Mouse (Mus musculus): ENCODE measurements at regions not wholly inside any gene's neighbourhood (a gene's known extent, or its start where the extent isn't known, plus 50 kb on each side); places are given as distances from the start of the nearest gene placed in this dataset.

- H3K36me3 ChIP-seq (ENCODE audit: control insufficient read depth, insufficient read depth, low read length) = no peaks in the 10 kb centered on the region
- ATAC-seq (ENCODE audit: low FRiP score) = peak; percentile 68
- no peaks in the 10 kb centered on the region for H3K27me3 ChIP-seq (ENCODE audit: control insufficient read depth, insufficient read depth, low read length)
- H3K9me3 ChIP-seq (ENCODE audit: control insufficient read depth, low read length) = no peaks in the 10 kb centered on the region
- peak; percentile 12 for DNase-seq (ENCODE audit: low spot score)
- no peaks in the 10 kb centered on the region for H3K4me1 ChIP-seq (replicated peaks; ENCODE audit: control insufficient read depth, insufficient read depth, low read length)
- H3K9ac ChIP-seq (ENCODE audit: low read depth, low read length) = no peak overlapping the region
- H3K27ac ChIP-seq (ENCODE audit: low read depth, low read length) = no peak overlapping the region
- 39% methylated on average over 20 of the region's 20 CpGs for WGBS
- H3K4me2 ChIP-seq (replicated peaks; ENCODE audit: low read depth, low read length) = peak overlapping the region; percentile 9; the same call in 1 of the 2 replicates
- H3K4me3 ChIP-seq (ENCODE audit: low read depth, low read length) = no peak overlapping the region
These were observed 234.0 kb upstream of the Rsrc1 start for GRCm38 (mm10) chr3:66747073-66747710.

- no peak for ATAC-seq (ENCODE audit: low FRiP score)
These were observed 223.0 kb upstream of the Rsrc1 start for GRCm38 (mm10) chr3:66758141-66758540.

GRCm38 (mm10) chr3:66759841-66760240, 221.3 kb upstream of the Rsrc1 start:
- ATAC-seq (ENCODE audit: low FRiP score) (no peak), DNase-seq (ENCODE audit: low spot score) (no peak)
- H3K4me3 ChIP-seq (ENCODE audit: low read depth, low read length) = no peak overlapping the region
- H3K27me3 ChIP-seq (ENCODE audit: control insufficient read depth, insufficient read depth, low read length) = no peaks in the 10 kb centered on the region
- no peaks in the 10 kb centered on the region for H3K9me3 ChIP-seq (ENCODE audit: control insufficient read depth, low read length)
- H3K4me1 ChIP-seq (replicated peaks; ENCODE audit: control insufficient read depth, insufficient read depth, low read length) = no peaks in the 10 kb centered on the region
- H3K4me2 ChIP-seq (replicated peaks; ENCODE audit: low read depth, low read length) = no peak overlapping the region
- no peak overlapping the region for H3K27ac ChIP-seq (ENCODE audit: low read depth, low read length)
- 86% methylated on average over 4 of the region's 4 CpGs for WGBS
- H3K36me3 ChIP-seq (ENCODE audit: control insufficient read depth, insufficient read depth, low read length) = no peaks in the 10 kb centered on the region
- H3K9ac ChIP-seq (ENCODE audit: low read depth, low read length) = no peak overlapping the region

More at GRCm38 (mm10) chr3:66758141-66758540, 223.0 kb upstream of the Rsrc1 start:
- no peak for DNase-seq (ENCODE audit: low spot score)
- H3K27ac ChIP-seq (ENCODE audit: low read depth, low read length) = no peak overlapping the region
- H3K4me1 ChIP-seq (replicated peaks; ENCODE audit: control insufficient read depth, insufficient read depth, low read length) = no peaks in the 10 kb centered on the region
- H3K36me3 ChIP-seq (ENCODE audit: control insufficient read depth, insufficient read depth, low read length) = no peaks in the 10 kb centered on the region
- no peak overlapping the region for H3K4me2 ChIP-seq (replicated peaks; ENCODE audit: low read depth, low read length)
- H3K27me3 ChIP-seq (ENCODE audit: control insufficient read depth, insufficient read depth, low read length) = no peaks in the 10 kb centered on the region
- H3K4me3 ChIP-seq (ENCODE audit: low read depth, low read length) = no peak overlapping the region
- 89% methylated on average over 3 of the region's 3 CpGs for WGBS
- no peaks in the 10 kb centered on the region for H3K9me3 ChIP-seq (ENCODE audit: control insufficient read depth, low read length)
- H3K9ac ChIP-seq (ENCODE audit: low read depth, low read length) = no peak overlapping the region

GRCm38 (mm10) chr3:66762446-66762845, 218.7 kb upstream of the Rsrc1 start:
- WGBS = 94% methylated on average over 3 of the region's 3 CpGs
- Histone ChIP-seq H3K4me2 (replicated peaks; ENCODE audit: low read depth, low read length) (no peak overlapping the region), H3K27ac (ENCODE audit: low read depth, low read length) (no peak overlapping the region), H3K27me3 (ENCODE audit: control insufficient read depth, insufficient read depth, low read length) (no peaks in the 10 kb centered on the region), H3K4me3 (ENCODE audit: low read depth, low read length) (no peak overlapping the region), H3K9me3 (ENCODE audit: control insufficient read depth, low read length) (no peaks in the 10 kb centered on the region), H3K36me3 (ENCODE audit: control insufficient read depth, insufficient read depth, low read length) (no peaks in the 10 kb centered on the region), H3K4me1 (replicated peaks; ENCODE audit: control insufficient read depth, insufficient read depth, low read length) (no peaks in the 10 kb centered on the region), H3K9ac (ENCODE audit: low read depth, low read length) (no peak overlapping the region)
- no peak for ATAC-seq (ENCODE audit: low FRiP score)
- DNase-seq (ENCODE audit: low spot score) = no peak

- ATAC-seq (ENCODE audit: low FRiP score) = peak; percentile 77
These were observed 183.7 kb upstream of the Rsrc1 start for GRCm38 (mm10) chr3:66797351-66798010.

GRCm38 (mm10) chr3:66798292-66798691, 182.9 kb upstream of the Rsrc1 start:
- WGBS = 88% methylated on average over 5 of the region's 5 CpGs

More at GRCm38 (mm10) chr3:66797351-66798010, 183.7 kb upstream of the Rsrc1 start:
- Histone ChIP-seq H3K4me1 (replicated peaks; ENCODE audit: control insufficient read depth, insufficient read depth, low read length) (no peaks in the 10 kb centered on the region), H3K4me3 (ENCODE audit: low read depth, low read length) (no peak overlapping the region), H3K27me3 (ENCODE audit: control insufficient read depth, insufficient read depth, low read length) (no peaks in the 10 kb centered on the region), H3K27ac (ENCODE audit: low read depth, low read length) (no peak overlapping the region), H3K9ac (ENCODE audit: low read depth, low read length) (no peak overlapping the region), H3K4me2 (replicated peaks; ENCODE audit: low read depth, low read length) (no peak overlapping the region), H3K9me3 (ENCODE audit: control insufficient read depth, low read length) (no peaks in the 10 kb centered on the region), H3K36me3 (ENCODE audit: control insufficient read depth, insufficient read depth, low read length) (no peaks in the 10 kb centered on the region)
- DNase-seq (ENCODE audit: low spot score) = peak; percentile 44
- WGBS = 51% methylated on average over 12 of the region's 12 CpGs

GRCm38 (mm10) chr3:66802538-66802937, 178.7 kb upstream of the Rsrc1 start:
- Histone ChIP-seq H3K27me3 (ENCODE audit: control insufficient read depth, insufficient read depth, low read length) (no peaks in the 10 kb centered on the region), H3K27ac (ENCODE audit: low read depth, low read length) (no peak overlapping the region), H3K4me1 (replicated peaks; ENCODE audit: control insufficient read depth, insufficient read depth, low read length) (no peaks in the 10 kb centered on the region), H3K4me2 (replicated peaks; ENCODE audit: low read depth, low read length) (no peak overlapping the region), H3K9ac (ENCODE audit: low read depth, low read length) (no peak overlapping the region), H3K9me3 (ENCODE audit: control insufficient read depth, low read length) (no peaks in the 10 kb centered on the region), H3K36me3 (ENCODE audit: control insufficient read depth, insufficient read depth, low read length) (no peaks in the 10 kb centered on the region), H3K4me3 (ENCODE audit: low read depth, low read length) (no peak overlapping the region)
- 95% methylated on average over 5 of the region's 5 CpGs for WGBS
- no peak for ATAC-seq (ENCODE audit: low FRiP score)
- no peak for DNase-seq (ENCODE audit: low spot score)

More at GRCm38 (mm10) chr3:66798292-66798691, 182.9 kb upstream of the Rsrc1 start:
- ATAC-seq (ENCODE audit: low FRiP score) = no peak
- H3K36me3 ChIP-seq (ENCODE audit: control insufficient read depth, insufficient read depth, low read length) = no peaks in the 10 kb centered on the region
- no peaks in the 10 kb centered on the region for H3K27me3 ChIP-seq (ENCODE audit: control insufficient read depth, insufficient read depth, low read length)
- H3K4me3 ChIP-seq (ENCODE audit: low read depth, low read length) = no peak overlapping the region
- no peaks in the 10 kb centered on the region for H3K9me3 ChIP-seq (ENCODE audit: control insufficient read depth, low read length)
- H3K27ac ChIP-seq (ENCODE audit: low read depth, low read length) = no peak overlapping the region
- no peak overlapping the region for H3K9ac ChIP-seq (ENCODE audit: low read depth, low read length)
- no peak for DNase-seq (ENCODE audit: low spot score)
- H3K4me1 ChIP-seq (replicated peaks; ENCODE audit: control insufficient read depth, insufficient read depth, low read length) = no peaks in the 10 kb centered on the region
- no peak overlapping the region for H3K4me2 ChIP-seq (replicated peaks; ENCODE audit: low read depth, low read length)

- Histone ChIP-seq H3K27me3 (ENCODE audit: control insufficient read depth, insufficient read depth, low read length) (no peaks in the 10 kb centered on the region), H3K27ac (ENCODE audit: low read depth, low read length) (no peak overlapping the region), H3K4me3 (ENCODE audit: low read depth, low read length) (no peak overlapping the region), H3K4me1 (replicated peaks; ENCODE audit: control insufficient read depth, insufficient read depth, low read length) (no peaks in the 10 kb centered on the region), H3K9me3 (ENCODE audit: control insufficient read depth, low read length) (no peaks in the 10 kb centered on the region), H3K36me3 (ENCODE audit: control insufficient read depth, insufficient read depth, low read length) (no peaks in the 10 kb centered on the region), H3K4me2 (replicated peaks; ENCODE audit: low read depth, low read length) (no peak overlapping the region), H3K9ac (ENCODE audit: low read depth, low read length) (no peak overlapping the region)
- no peak for ATAC-seq (ENCODE audit: low FRiP score)
- WGBS = 70% methylated on average over 1 of the region's 1 CpGs
- DNase-seq (ENCODE audit: low spot score) = no peak
These were observed 175.0 kb upstream of the Rsrc1 start for GRCm38 (mm10) chr3:66806176-66806575.
